Mouse (Mus musculus) neural tube, embryonic 12.5 days (tissue): Measurements from ENCODE around the gene Pitpnb. TPM values are rescaled to one million over a fixed set of nuclear protein-coding genes. Genes with fewer than 3 reads are reported as not detected.

Source experiments
- ATAC-seq: fragments of 200-750 bp; cut with Nextera tagmentation; 2 replicates; pipeline ENCODE4 v1.8.0; 2017; ENCODE audit warnings: low read depth, mild to moderate bottlenecking, moderate TSS enrichment, moderate library complexity; ENCODE audit not compliant: low FRiP score
- H3K27ac ChIP-seq: fragments of 300-500 bp; sonication (generic); 2 replicates; pipeline ENCODE4 v1.5.1; 2016
- H3K27me3 ChIP-seq: fragments of 300-500 bp; sonication (generic); replicated peaks from 2 replicates; pipeline ENCODE4 v1.6.1; 2016; ENCODE audit warnings: mild to moderate bottlenecking
- H3K36me3 ChIP-seq: fragments of 300-500 bp; sonication (generic); 2 replicates; pipeline ENCODE4 v1.6.1; 2016; ENCODE audit warnings: mild to moderate bottlenecking
- H3K4me1 ChIP-seq: fragments of 300-500 bp; sonication (generic); 2 replicates; pipeline ENCODE4 v1.6.1; 2016
- H3K4me2 ChIP-seq: fragments of 300-500 bp; sonication (generic); replicated peaks from 2 replicates; pipeline ENCODE4 v1.6.1; 2016; ENCODE audit warnings: mild to moderate bottlenecking
- H3K4me3 ChIP-seq: fragments of 300-500 bp; sonication (generic); 2 replicates; pipeline ENCODE4 v1.5.1; 2016
- H3K9ac ChIP-seq: fragments of 300-500 bp; sonication (generic); 2 replicates; pipeline ENCODE4 v1.6.1; 2016; ENCODE audit warnings: mild to moderate bottlenecking
- H3K9me3 ChIP-seq: fragments of 300-500 bp; sonication (generic); 2 replicates; pipeline ENCODE4 v1.6.1; 2016; ENCODE audit warnings: mild to moderate bottlenecking
- WGBS: fragments of 180-500 bp; shearing (Covaris S2); methylation state at CpG from one replicate; pipeline ENCODE4 v1.1.7; 2016; 5-methylcytosine and 5-hydroxymethylcytosine counted together
- polyA plus RNA-seq: library from polyadenylated mRNA; unstranded; fragments of >200 nt; fragmentation: Nextera tagmentation; extraction: Ambion mirVana; gene quantifications from 2 replicates; pipeline ENCODE4 v1.2.1, GENCODE M21; 2016

Pitpnb gene
- 105 and 106 TPM in 2 replicates for polyA plus RNA-seq

DNA sequence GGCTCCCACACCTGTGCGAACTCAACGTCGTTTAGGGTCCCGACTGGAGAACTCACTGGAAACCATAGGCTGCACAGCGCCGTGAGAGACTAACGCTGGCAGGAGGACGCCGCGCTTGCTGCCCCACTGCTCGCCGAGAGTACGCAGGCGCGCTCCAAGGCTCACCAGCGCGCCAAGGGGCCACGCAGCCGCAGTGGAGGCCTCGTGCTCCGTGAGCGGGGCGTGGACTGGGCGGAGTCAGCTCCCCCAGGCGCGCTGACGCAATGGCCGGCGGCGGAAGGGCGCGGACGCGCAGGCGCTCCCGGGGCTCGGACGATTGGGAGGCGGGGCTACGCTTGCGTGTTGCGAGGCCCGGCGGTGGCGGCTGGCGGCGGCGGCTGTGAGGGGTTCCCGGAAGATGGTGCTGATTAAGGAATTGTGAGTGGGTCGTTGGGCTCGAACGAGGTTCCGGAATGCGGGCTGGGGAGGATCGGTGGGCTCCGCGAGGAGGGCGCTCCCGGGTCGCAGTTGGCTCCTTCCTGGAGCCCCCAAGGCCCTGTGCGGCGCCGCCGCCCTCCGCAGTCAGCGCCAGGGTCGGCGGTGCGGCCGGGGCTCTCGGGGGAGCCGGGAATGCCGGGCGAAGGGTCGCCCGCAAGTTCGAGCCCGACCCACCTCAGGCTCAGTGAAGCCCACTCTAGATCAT, at the start of gene Pitpnb:
Gene Pitpnb (plus strand): TSS at position 347 of the 682 bp plus-strand sequence.
- Histone ChIP-seq H3K36me3 (peaks cover 13% of the 10 kb centered on the region), H3K4me2 (peak within 1 kb of the TSS; percentile 86), H3K4me3 (peak within 1 kb of the TSS; percentile 91), H3K4me1 (peaks cover 10% of the 10 kb centered on the region), H3K27ac (peak within 1 kb of the TSS; percentile 59), H3K27me3 (no peaks in the 10 kb centered on the region), H3K9me3 (peaks cover 3% of the 10 kb centered on the region), H3K9ac (peak within 1 kb of the TSS; percentile 95)
- ATAC-seq: peak; percentile 96
- 1% methylated on average over 78 of the region's 78 CpGs for WGBS

DNA sequence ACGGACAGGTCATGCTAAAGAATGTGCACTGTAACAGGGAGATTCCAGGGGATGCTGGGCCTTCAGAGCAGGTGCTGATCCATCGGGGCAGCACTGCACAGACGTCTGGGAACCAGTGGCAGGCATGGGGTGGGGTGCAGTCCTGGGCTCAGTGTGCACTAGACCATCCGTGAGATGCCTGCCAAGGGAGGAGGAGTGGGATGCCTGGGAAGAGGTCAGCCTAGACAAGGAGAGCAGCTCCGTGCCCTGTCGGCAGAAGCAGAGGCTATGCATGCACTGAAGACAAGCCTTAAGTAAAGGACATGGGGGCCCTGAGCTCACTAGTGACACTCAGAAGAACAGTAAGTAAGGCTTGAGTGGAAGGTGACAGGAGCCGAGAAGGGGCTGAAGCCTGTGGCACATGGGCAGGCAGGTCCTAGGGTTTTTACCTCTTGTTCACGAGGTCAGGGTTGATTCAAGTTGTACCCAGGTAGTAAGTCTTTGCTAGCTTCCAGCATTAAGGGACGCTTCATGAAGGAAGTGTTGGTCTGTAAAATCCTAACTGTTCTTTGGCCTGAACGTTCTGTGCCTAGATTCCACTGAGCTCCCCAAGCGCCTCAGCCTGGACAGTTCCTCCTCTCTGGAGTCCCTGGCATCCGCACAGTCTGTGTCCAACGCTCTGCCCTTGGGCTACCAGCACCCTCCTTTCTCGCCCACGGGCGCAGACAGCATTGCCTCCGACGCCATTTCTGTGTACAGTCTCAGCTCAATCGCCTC, 46.0 kb upstream of the Pitpnb start:
- Histone ChIP-seq H3K4me3 (no peak overlapping the region), H3K9me3 (no peaks in the 10 kb centered on the region), H3K27ac (no peak overlapping the region), H3K27me3 (no peaks in the 10 kb centered on the region), H3K9ac (no peak overlapping the region), H3K4me2 (no peak overlapping the region), H3K36me3 (peaks cover 76% of the 10 kb centered on the region), H3K4me1 (peaks cover under 1% of the 10 kb centered on the region; the same call in 1 of the 2 replicates)
- WGBS: 87% methylated on average over 19 of the region's 19 CpGs
- ATAC-seq: no peak

DNA sequence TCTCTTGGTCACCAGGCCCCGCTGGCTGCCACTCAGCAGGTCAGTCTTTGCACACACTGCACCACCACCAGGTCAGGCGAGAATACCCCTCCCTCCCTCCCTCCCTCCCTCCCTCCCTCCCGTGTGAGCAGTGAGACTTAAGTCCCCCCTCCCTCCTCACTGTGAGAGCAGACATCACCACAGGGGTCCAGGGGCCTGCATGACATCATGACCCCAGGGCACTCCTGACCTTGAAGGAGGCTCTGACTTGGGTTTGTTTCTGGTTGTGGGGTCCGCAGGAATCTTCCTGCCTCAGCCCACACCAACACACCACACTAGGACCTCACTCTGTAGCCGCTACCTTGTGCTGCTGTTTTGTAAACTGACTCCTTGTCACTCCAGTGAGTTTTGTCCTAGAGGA, 43.0 kb upstream of the Pitpnb start:
- no peak overlapping the region for H3K4me3 ChIP-seq
- peaks cover 6% of the 10 kb centered on the region; the same call in 1 of the 2 replicates for H3K4me1 ChIP-seq
- H3K9ac ChIP-seq: no peak overlapping the region
- no peaks in the 10 kb centered on the region for H3K27me3 ChIP-seq
- no peak overlapping the region for H3K27ac ChIP-seq
- no peak overlapping the region for H3K4me2 ChIP-seq
- no peak for ATAC-seq
- peaks cover 47% of the 10 kb centered on the region for H3K36me3 ChIP-seq
- 71% methylated on average over 5 of the region's 5 CpGs for WGBS
- H3K9me3 ChIP-seq: no peaks in the 10 kb centered on the region

DNA sequence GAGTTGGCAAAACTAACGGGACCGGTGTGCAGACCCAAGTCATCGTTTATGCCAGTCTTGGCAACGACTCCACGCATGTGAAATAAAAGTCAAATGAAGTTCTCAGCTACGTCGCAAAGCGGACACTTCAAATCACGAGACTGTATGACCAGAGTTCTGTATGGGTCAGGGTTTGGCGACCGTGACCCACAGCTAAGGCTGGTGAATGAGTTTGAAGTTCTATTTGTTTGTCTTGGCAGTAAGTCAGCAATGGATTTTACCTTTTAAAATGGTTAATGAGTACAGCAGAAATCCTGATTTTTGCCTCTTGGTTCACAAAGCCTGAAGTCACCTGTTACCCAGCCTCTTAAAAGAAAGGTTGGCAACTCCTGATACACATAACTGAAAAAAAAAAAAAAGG, 42.1 kb upstream of the Pitpnb start:
- no peak overlapping the region for H3K9ac ChIP-seq
- H3K4me2 ChIP-seq: no peak overlapping the region
- H3K4me1 ChIP-seq: peaks cover 6% of the 10 kb centered on the region; the same call in 1 of the 2 replicates
- H3K9me3 ChIP-seq: no peaks in the 10 kb centered on the region
- H3K4me3 ChIP-seq: no peak overlapping the region
- ATAC-seq: no peak
- H3K27ac ChIP-seq: no peak overlapping the region
- peaks cover 39% of the 10 kb centered on the region for H3K36me3 ChIP-seq
- 91% methylated on average over 11 of the region's 11 CpGs for WGBS
- no peaks in the 10 kb centered on the region for H3K27me3 ChIP-seq

DNA sequence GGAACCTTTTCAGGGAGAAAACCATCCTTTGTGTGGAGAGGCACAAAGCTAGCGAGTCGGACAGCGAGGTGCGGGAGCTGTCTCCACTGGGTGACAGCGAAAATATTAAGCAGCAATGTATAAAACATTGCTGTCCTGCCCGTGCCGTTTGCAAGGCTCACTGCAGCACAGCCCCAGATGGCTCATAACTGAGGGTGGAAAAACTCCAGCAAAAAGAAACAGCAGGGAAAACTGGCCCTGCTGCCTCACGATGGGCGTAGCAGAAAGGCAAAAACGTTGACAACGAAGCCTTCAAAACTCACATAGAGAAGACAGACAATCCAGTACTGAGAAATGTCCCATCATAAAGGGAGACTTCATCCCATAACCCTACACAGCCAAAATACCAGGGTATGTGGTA, 40.5 kb upstream of the Pitpnb start:
- H3K36me3 ChIP-seq: peaks cover 23% of the 10 kb centered on the region
- peaks cover 8% of the 10 kb centered on the region; the same call in 1 of the 2 replicates for H3K4me1 ChIP-seq
- no peaks in the 10 kb centered on the region for H3K9me3 ChIP-seq
- no peak overlapping the region for H3K4me3 ChIP-seq
- no peak overlapping the region for H3K27ac ChIP-seq
- no peaks in the 10 kb centered on the region for H3K27me3 ChIP-seq
- no peak overlapping the region for H3K4me2 ChIP-seq
- H3K9ac ChIP-seq: no peak overlapping the region
- 74% methylated on average over 11 of the region's 11 CpGs for WGBS
- ATAC-seq: no peak

DNA sequence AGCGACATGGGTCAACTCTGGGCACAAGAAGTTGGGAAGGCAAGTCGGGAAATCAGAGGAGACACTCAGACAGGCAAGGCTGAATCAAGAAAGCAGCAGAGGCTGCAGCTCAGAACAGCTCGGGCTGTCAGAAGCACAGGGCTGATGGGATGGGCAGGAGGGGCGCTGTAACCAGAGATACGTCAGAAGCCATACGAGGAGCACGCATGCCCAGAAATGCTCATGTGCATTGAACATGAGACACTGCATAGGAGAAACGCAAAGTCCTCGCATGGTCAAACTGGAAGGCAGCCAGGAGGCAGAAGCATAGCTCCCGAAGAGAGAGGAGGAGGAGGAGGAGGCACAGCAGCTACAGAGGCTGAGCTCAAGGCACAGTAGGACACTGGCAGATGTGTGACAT, 38.9 kb upstream of the Pitpnb start:
- Histone ChIP-seq H3K9me3 (no peaks in the 10 kb centered on the region), H3K36me3 (peaks cover 8% of the 10 kb centered on the region), H3K4me3 (no peak overlapping the region), H3K9ac (no peak overlapping the region), H3K4me2 (no peak overlapping the region), H3K27me3 (no peaks in the 10 kb centered on the region), H3K4me1 (peaks cover 8% of the 10 kb centered on the region; the same call in 1 of the 2 replicates), H3K27ac (no peak overlapping the region)
- no peak for ATAC-seq
- 69% methylated on average over 10 of the region's 10 CpGs for WGBS

DNA sequence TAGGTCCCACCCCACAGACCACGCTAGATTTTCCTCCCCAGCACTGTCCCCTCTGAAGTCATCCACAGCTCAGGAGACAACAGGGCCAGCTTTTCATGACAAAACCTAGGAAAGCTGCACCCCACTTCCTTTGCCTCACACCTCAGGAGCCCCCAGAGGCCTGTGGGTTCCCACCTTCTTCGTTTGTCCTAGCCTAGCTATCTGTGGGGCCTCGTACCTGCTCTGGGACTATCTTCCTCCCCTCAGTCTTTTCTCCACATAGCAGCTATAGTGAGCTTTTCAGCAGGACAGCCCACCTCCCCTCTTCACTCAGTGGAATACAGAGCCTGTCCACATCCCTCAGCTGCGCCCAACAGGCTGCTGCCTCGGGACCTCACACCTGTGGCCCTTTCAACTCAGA, 32.8 kb upstream of the Pitpnb start:
- no peak for ATAC-seq
- H3K4me1 ChIP-seq: peaks cover 12% of the 10 kb centered on the region; the same call in 1 of the 2 replicates
- H3K36me3 ChIP-seq: no peaks in the 10 kb centered on the region
- H3K4me2 ChIP-seq: no peak overlapping the region
- H3K27ac ChIP-seq: no peak overlapping the region
- H3K4me3 ChIP-seq: no peak overlapping the region
- no peaks in the 10 kb centered on the region for H3K9me3 ChIP-seq
- no peaks in the 10 kb centered on the region for H3K27me3 ChIP-seq
- no peak overlapping the region for H3K9ac ChIP-seq
- WGBS: 77% methylated on average over 5 of the region's 5 CpGs

DNA sequence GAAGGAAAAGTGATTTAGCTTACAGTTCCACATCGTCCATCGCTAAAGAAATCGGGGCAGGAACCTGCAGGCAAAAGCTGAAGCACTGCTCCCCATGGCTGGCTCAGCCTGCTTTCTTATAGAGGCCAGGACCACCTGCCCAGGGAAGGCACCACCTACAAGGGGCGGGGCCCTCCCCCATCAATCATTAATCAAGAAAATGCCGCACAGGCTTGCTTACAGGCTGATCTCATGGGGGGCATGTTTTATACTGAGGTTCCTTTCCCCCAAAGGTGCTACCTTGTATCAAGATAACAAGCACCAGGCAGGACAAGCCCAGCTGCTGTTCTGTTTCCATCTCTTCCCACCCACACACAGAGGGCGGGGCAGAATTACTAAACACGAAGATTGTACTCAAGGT, 31.9 kb upstream of the Pitpnb start:
- 46% methylated on average over 7 of the region's 7 CpGs for WGBS
- no peak overlapping the region for H3K27ac ChIP-seq
- H3K4me1 ChIP-seq: peaks cover 10% of the 10 kb centered on the region; the same call in 1 of the 2 replicates
- no peak overlapping the region for H3K4me3 ChIP-seq
- no peaks in the 10 kb centered on the region for H3K27me3 ChIP-seq
- no peak overlapping the region for H3K9ac ChIP-seq
- no peaks in the 10 kb centered on the region for H3K36me3 ChIP-seq
- no peak overlapping the region for H3K4me2 ChIP-seq
- no peak for ATAC-seq
- H3K9me3 ChIP-seq: no peaks in the 10 kb centered on the region

DNA sequence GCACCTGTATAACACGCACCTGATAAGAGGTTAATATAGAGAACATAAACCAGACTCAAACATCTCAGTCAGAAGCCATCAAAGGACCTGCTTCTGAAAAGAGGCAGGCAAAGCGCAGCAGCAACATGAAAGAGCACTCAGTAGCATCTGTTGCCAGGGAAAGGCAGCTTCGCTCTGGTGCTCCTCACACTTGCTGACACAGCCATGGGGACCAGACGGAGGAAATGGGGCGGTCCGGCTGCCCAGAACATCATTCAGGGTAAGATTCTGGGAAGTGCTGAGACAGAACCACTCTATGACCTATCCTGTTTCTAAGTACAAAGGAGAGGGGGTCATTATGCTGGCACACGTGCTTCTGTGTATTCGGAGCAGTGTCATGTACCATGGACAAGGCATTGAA, 29.8 kb upstream of the Pitpnb start:
- WGBS: 64% methylated on average over 8 of the region's 8 CpGs
- ATAC-seq: no peak
- Histone ChIP-seq H3K4me1 (peaks cover 10% of the 10 kb centered on the region; the same call in 1 of the 2 replicates), H3K27me3 (no peaks in the 10 kb centered on the region), H3K27ac (no peak overlapping the region), H3K9ac (no peak overlapping the region), H3K36me3 (no peaks in the 10 kb centered on the region), H3K9me3 (0 out of 2 replicates have a peak, but pooled peaks cover 5% of the 10 kb centered on the region), H3K4me3 (no peak overlapping the region), H3K4me2 (no peak overlapping the region)

DNA sequence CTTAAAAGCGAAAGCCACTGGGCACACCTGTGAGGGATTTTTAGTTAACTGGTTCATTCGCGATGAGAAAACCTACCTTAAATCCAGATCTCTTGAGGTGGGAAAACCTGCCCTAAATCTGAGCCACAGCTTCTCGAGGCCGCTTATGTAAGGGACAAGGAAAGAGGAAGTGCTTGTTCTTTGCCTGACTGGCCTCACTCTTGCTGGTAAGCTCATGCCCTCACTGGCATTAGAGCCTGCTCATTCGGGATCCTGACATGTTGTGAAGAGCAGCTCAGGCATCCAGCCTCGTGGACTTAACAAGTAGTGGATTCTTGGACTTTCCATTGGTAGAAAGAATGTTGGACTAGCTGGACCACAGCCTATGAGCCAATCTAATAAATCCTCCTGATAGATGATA, 28.8 kb upstream of the Pitpnb start:
- Histone ChIP-seq H3K9me3 (0 out of 2 replicates have a peak, but pooled peaks cover 5% of the 10 kb centered on the region), H3K4me2 (no peak overlapping the region), H3K27ac (no peak overlapping the region), H3K9ac (no peak overlapping the region), H3K4me1 (peaks cover 10% of the 10 kb centered on the region; the same call in 1 of the 2 replicates), H3K27me3 (no peaks in the 10 kb centered on the region), H3K36me3 (no peaks in the 10 kb centered on the region), H3K4me3 (no peak overlapping the region)
- ATAC-seq: no peak
- whole genome bisulfite sequencing: 82% methylated on average over 7 of the region's 7 CpGs

DNA sequence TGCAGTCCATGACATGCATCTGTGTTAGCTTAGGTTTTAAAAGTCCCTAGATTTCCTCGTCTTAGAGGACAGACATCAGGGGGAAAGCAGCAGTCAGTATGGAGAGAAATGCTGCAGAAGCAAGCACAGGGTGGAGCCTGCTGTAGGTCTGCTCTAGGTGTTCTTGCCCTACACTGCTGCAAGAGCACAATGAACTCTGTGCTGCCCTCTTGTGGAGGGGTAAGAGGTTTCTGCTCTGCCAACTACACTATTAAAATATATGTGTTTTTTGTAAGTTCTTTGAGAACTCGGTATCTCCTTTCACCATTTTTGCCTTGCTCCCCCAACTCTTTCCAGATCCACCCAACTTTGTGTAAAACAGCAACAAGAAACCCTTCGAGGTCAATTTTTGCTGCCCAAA, 25.8 kb upstream of the Pitpnb start:
- Histone ChIP-seq H3K27me3 (no peaks in the 10 kb centered on the region), H3K9me3 (0 out of 2 replicates have a peak, but pooled peaks cover 5% of the 10 kb centered on the region), H3K4me2 (no peak overlapping the region), H3K4me1 (peaks cover 10% of the 10 kb centered on the region; the same call in 1 of the 2 replicates), H3K4me3 (no peak overlapping the region), H3K9ac (no peak overlapping the region), H3K27ac (no peak overlapping the region), H3K36me3 (no peaks in the 10 kb centered on the region)
- WGBS: 94% methylated on average over 3 of the region's 3 CpGs
- ATAC-seq: no peak

DNA sequence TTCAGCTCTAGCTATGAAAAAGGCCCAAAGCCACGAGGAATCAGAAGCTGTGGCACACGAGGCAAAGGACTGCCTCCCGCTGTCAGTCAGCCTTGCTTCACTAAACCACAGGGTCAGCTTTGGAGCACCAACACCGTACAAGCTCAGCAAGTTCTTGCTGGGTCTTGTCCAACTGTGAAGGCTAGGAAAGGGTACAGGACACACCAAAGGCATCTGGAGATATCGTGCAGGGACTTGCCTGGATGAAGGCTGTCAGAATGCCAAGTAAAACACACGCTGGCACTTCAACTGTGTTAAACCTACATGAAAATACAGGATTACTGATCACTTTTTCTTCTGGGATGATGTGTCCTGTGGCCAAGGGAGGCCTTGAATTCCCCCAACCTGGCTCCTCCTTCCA, 20.4 kb upstream of the Pitpnb start:
- H3K27ac ChIP-seq: no peak overlapping the region
- H3K9ac ChIP-seq: no peak overlapping the region
- H3K36me3 ChIP-seq: no peaks in the 10 kb centered on the region
- H3K4me1 ChIP-seq: no peaks in the 10 kb centered on the region
- H3K9me3 ChIP-seq: 0 out of 2 replicates have a peak, but pooled peaks cover 2% of the 10 kb centered on the region
- 81% methylated on average over 6 of the region's 6 CpGs for WGBS
- H3K27me3 ChIP-seq: no peaks in the 10 kb centered on the region
- no peak overlapping the region for H3K4me3 ChIP-seq
- H3K4me2 ChIP-seq: no peak overlapping the region
- ATAC-seq: no peak
